Mouse (Mus musculus) cerebellum, postnatal 4 days (tissue): ENCODE measurements around the gene Lcmt2.

ENCODE experiments used
- DNase-seq, 2 experiments: peaks; one replicate each; pipeline ENCODE4 v3.0.0; 2022; ENCODE audit warnings: low spot score in 2 of 2, mixed read lengths in 1 of 2

The Lcmt2 gene

DNA sequence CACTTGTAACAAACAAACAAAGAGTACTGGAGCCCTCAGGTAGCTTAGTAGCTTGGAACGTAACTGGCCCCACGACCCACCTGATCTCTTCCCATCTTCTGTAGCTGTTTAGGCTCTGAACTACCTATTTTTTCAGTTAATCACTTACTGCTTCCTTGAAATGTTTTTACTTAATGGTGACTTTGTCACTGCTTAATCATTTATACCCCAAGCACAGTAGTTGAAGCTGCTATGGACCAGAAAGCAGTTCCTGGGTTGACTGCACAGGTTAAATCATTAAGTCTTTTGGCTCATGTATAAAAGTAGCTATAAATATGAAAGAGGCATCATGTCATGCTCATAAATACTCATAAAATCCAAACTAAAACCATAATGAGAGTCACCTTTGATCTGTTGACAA is 25.0 kb downstream of the Lcmt2 start:
- DNase-seq, result no peak

DNA sequence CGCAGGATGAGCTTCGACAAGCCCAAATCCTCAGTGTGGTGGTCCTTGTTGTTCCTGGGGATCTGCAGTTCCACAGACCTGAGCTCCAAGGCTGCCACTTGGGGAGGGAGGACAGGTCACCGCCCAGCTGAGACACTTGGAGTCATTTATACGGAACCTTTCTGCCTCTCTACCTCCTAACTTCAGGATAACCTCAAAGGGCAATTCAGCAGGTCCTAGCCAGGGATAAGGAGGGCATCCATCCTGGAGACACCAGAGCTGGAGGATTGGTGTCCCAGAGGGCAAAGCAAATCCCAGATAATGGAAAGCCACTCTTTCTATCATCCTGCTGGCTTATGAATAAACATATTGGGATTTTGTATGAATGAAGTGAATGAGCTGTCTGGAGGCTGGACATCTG is 30.8 kb downstream of the Lcmt2 start, which contains the start of gene Tgm7:
Tgm7 (minus strand) TSS at position 101 of the 400 bp plus-strand sequence.
- DNase-seq, result no peak

DNA sequence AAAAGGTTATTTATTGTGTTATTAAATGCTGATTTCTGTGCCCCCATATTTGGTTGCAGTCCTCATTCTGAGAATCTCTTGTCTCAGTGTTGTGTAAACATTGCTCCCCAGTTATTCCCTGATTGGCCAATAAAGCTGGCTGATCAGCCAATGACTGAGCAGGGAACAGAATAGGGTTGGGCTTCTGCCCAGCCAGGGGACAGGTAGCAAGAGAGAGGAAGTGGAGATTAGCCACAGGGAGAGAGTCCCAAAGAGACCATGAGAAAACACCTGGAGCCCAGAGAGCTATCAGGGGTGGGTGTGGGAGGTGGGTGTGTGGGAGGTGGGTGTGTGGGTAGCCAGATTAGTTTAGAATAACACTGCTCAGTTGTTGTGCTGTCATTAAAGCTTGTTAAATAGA is 34.5 kb downstream of the Lcmt2 start:
- DNase-seq, result no peak

DNA sequence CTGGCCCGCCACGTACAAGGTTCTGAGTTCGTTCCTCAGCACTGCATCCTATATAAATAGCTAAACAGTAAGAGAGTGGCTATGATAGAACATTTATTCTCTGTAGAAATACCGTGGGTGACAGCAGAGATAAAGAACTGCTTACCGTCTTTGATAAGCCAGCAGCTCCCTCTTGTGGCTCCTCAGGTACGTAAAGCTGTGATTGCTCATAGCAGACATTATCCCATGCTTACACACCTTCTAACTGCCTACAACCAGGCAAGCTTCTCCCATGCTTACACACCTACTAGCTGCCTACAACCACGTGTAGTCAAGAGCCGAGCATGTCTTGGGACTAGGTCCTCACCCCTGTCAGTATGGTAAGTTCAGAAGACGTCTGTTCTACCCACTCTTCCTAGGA is 38.4 kb downstream of the Lcmt2 start:
- peak in 1 of 2 experiments; percentile 57 for DNase-seq

DNA sequence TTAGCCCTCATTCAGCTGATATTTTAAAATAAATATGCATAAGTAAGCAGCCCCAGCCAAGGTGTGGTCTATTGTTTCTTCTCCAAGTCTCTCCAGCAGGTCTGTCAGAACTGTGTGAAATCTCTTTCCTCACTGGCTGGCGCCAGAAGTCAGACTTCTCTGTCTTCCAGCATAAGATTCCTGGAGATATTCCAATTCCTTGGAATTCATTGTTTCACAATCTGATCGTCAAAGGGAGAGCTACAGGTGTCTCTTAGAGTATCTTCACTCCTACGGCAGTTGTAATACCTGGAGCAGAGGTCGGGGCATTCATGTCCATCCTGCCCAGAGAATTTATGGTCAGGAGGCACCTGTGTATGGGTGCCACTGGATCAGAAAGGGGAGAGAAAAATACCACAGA is 50.7 kb downstream of the Lcmt2 start:
- DNase-seq, result no peak

DNA sequence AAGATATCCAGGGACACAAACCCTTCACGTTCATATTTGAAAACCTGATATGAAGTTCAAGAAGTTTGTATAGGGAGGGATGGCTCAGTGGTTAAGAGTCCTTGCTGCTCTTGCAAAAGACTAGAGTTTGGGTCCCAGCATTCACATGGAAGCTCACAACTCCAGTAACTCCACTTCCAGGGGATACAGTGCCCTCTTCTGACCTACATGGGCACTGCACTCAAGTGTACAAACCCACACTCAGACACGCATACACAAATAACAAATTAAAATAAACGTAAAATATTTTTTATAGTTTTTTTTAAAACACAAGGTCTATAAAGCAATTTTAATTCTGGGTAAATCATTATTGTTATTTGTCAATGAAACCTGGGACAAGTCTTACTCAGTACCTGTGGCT is 51.9 kb downstream of the Lcmt2 start:
- no peak for DNase-seq

DNA sequence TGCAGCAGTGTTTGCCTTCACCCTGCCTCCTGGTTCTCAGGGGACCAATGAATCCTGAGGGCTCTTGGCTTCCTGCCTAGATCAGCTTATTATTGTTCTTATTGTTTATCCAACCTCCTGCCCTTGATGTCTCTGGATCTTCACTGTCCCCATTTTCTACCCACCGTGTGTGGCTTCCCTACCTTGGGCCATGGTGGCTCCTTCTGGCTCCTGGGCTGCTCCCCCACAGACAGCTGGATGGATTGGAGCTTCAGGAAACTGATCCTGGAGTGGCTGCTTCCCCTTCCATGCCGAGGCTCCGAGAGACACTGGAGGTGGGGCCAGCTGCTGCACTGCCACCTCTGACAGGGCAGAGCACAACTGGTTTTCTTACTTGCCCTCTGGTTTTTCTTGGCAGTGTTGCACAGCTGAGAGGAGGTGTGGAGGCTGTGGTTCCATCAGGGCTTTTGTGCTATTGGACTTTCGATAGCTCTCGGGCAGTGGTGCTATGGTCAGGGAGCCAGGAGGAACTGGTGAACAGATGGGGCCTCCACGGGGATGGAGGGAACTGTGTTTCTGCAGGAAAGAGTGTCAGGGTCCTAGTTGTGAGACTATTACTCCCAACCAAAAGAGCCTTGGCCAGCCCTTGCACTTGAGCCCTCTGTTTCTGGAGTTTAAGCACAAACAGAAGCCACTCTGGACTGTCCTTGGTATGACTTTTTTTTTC is 54.8 kb downstream of the Lcmt2 start, which contains the start of gene Tgm5:
Tgm5 (minus strand) TSS at position 362 of the 706 bp plus-strand sequence.
- DNase-seq, result no peak

DNA sequence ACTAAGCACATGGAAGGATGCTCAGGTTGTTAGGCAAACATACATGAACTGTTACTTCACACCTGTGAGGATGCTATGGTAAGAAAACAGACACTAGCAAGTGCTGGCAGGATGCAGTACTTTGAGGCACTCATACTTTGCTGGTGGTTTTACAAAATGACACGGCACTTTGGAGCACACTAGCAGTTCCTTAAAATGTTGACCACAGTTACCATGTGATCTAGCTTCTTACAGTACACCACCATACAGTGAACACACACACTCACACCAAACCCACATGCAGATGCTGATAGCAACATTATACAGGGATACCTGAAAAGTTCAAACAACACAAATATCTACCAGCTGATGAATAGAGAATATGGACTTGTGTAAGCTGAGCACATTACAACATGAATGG is 57.8 kb downstream of the Lcmt2 start:
- no peak for DNase-seq
